Mouse (Mus musculus) ES-E14 (cell line): ENCODE data around the gene Ccnd3.

ENCODE experiments used
- MAFK ChIP-seq: IDR thresholded peaks from 2 replicates; pipeline ENCODE4 v1.6.1; 2014; ENCODE audit warnings: mild to moderate bottlenecking, low read depth, low read length, inconsistent platforms; ENCODE audit not compliant: insufficient read depth
- ZC3H11A ChIP-seq: IDR thresholded peaks from 2 replicates; pipeline ENCODE4 v1.6.1; 2012; ENCODE audit warnings: low read depth, mild to moderate bottlenecking, inconsistent platforms, low read length, borderline replicate concordance
- ZNF384 ChIP-seq: IDR thresholded peaks from 2 replicates; pipeline ENCODE4 v1.6.1; 2012; ENCODE audit warnings: low read depth, low read length, inconsistent platforms

DNA sequence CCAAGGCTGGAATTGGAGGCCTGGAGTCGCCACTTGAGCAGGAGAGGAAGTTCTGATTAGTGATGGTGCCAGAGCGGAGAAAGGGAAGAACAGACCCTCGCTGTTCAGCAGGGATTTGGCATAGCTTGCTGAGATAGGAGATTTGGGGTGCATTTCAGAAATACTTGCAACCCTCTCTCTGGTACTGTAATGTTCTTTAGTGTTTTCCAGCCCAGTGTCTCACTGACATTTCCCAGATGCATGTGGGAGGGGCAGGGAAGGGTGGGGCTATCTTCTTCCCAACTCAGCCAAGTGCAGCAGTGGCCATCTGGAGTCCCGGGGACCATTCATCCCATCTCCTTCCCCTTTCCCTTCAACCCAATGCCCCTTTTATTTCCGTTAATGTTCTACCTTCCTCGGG lies 54.9 kb downstream of the Ccnd3 start:
- TF ChIP-seq ZC3H11A = no peak
- no peak for TF ChIP-seq ZNF384
- no peak for TF ChIP-seq MAFK
